8 mouse cellular contexts compared by ENCODE assay signal in the genomic region with DNA sequence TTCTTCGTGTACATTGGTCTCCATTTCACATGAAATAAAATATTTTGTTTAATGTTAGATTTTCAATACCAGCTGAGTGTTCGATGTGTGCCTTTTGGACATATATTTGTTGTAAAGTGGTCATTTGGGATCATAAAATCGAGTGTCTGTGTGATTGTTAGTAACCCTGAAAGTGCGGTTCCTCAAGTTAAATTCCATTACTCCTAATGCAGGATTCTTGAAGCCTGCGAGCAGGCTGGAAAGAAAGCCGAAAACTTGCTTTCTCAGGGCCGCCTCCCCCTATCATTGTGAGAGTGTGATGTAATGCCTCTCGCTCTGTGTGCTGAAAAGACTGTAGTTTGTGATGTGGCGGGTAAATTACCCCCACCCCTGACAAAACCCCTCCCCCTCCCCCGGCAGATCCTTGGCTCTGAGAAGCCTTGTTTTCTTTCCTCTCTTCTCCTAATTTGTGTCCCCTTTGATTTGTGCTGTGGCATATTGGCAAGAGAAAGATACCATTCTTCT.
DNase-seq lines count a peak whose midpoint lies in the region; ATAC-seq and TF ChIP-seq lines count a peak whose summit lies in the region.

No protein-coding gene starts in this region.

- no peak for TF ChIP-seq CTCF in hindbrain, postnatal 0 days (IDR thresholded peaks at IDR 0.05; ENCODE audit: low read depth)
- TF ChIP-seq CTCF in thymus, adult 2 months (IDR thresholded peaks at IDR 0.05; ENCODE audit: borderline replicate concordance, control insufficient read depth, extremely low read depth, insufficient read depth, low read length, poor library complexity), result no peak

- H3K27me3 ChIP-seq in forebrain, embryonic 12.5 days, result no peaks in the 10 kb centered on the region
- H3K27me3 ChIP-seq in hindbrain, postnatal 0 days (ENCODE audit: insufficient read depth, low read length), result no peaks in the 10 kb centered on the region
- H3K27me3 ChIP-seq in limb, embryonic 13.5 days, result no peaks in the 10 kb centered on the region
- no peaks in the 10 kb centered on the region for H3K27me3 ChIP-seq in midbrain, embryonic 16.5 days (ENCODE audit: control insufficient read depth, insufficient read depth, low read depth, low read length)
- no peaks in the 10 kb centered on the region for H3K27me3 ChIP-seq in thymus, adult 2 months (ENCODE audit: control insufficient read depth, insufficient read depth, low read length)

- under 1% methylated on average over 10 of the region's 10 CpGs for WGBS in forebrain, embryonic 12.5 days
- under 1% methylated on average over 10 of the region's 10 CpGs for WGBS in hindbrain, postnatal 0 days
- WGBS in limb, embryonic 13.5 days, result under 1% methylated on average over 10 of the region's 10 CpGs
- WGBS in midbrain, embryonic 16.5 days, result under 1% methylated on average over 10 of the region's 10 CpGs
- under 1% methylated on average over 10 of the region's 10 CpGs for WGBS in thymus, adult 2 months

- ATAC-seq in forebrain, embryonic 12.5 days (ENCODE audit: low FRiP score), result peak; percentile 59
- peak; percentile 58 for ATAC-seq in hindbrain, postnatal 0 days
- ATAC-seq in limb, embryonic 13.5 days (ENCODE audit: low FRiP score, low read depth), result peak; percentile 54; the same call in 1 of the 2 replicates
- 0 out of 2 replicates have a peak, but pooled peaks have one; percentile 34 for ATAC-seq in midbrain, embryonic 16.5 days

- H3K4me1 ChIP-seq in forebrain, embryonic 12.5 days, result peaks cover 39% of the 10 kb centered on the region
- peaks cover 16% of the 10 kb centered on the region for H3K4me1 ChIP-seq in hindbrain, postnatal 0 days (ENCODE audit: insufficient read depth, low read length)
- peaks cover 44% of the 10 kb centered on the region for H3K4me1 ChIP-seq in limb, embryonic 13.5 days
- H3K4me1 ChIP-seq in midbrain, embryonic 16.5 days (ENCODE audit: control insufficient read depth, insufficient read depth, low read length), result peaks cover 44% of the 10 kb centered on the region
- peaks cover 23% of the 10 kb centered on the region for H3K4me1 ChIP-seq in thymus, adult 2 months (replicated peaks; ENCODE audit: control insufficient read depth, insufficient read depth, low read length)

- H3K9ac ChIP-seq in forebrain, embryonic 12.5 days, result peak overlapping the region; percentile 80
- peak overlapping the region; percentile 76 for H3K9ac ChIP-seq in hindbrain, postnatal 0 days (replicated peaks; ENCODE audit: low read length)
- peak overlapping the region; percentile 76 for H3K9ac ChIP-seq in limb, embryonic 13.5 days
- H3K9ac ChIP-seq in midbrain, embryonic 16.5 days (ENCODE audit: low read depth, low read length), result peak overlapping the region; percentile 64

- H3K27ac ChIP-seq in forebrain, embryonic 12.5 days, result peak overlapping the region; percentile 93
- H3K27ac ChIP-seq in hindbrain, postnatal 0 days, result peak overlapping the region; percentile 90
- H3K27ac ChIP-seq in limb, embryonic 13.5 days, result peak overlapping the region; percentile 89; the same call in 1 of the 2 replicates
- peak overlapping the region; percentile 84 for H3K27ac ChIP-seq in midbrain, embryonic 16.5 days (ENCODE audit: low read length)
- H3K27ac ChIP-seq in thymus, adult 2 months (ENCODE audit: control insufficient read depth, insufficient read depth, low read length), result peak overlapping the region; percentile 59

- H3K36me3 ChIP-seq in forebrain, embryonic 12.5 days (replicated peaks), result no peaks in the 10 kb centered on the region
- H3K36me3 ChIP-seq in hindbrain, postnatal 0 days (ENCODE audit: insufficient read depth, low read length), result no peaks in the 10 kb centered on the region
- no peaks in the 10 kb centered on the region for H3K36me3 ChIP-seq in limb, embryonic 13.5 days
- H3K36me3 ChIP-seq in midbrain, embryonic 16.5 days (ENCODE audit: control insufficient read depth, insufficient read depth, low read length), result no peaks in the 10 kb centered on the region
- H3K36me3 ChIP-seq in thymus, adult 2 months (ENCODE audit: control insufficient read depth, insufficient read depth, low read length), result no peaks in the 10 kb centered on the region

- H3K4me2 ChIP-seq in forebrain, embryonic 12.5 days, result peak overlapping the region; percentile 65
- H3K4me2 ChIP-seq in hindbrain, postnatal 0 days (ENCODE audit: low read depth, low read length), result peak overlapping the region; percentile 82
- H3K4me2 ChIP-seq in limb, embryonic 13.5 days (replicated peaks), result peak overlapping the region; percentile 72
- peak overlapping the region; percentile 93 for H3K4me2 ChIP-seq in midbrain, embryonic 16.5 days (ENCODE audit: low read length)

- no peak for TF ChIP-seq POLR2A in thymus, adult 2 months (IDR thresholded peaks at IDR 0.05; ENCODE audit: control insufficient read depth, extremely low read depth, insufficient read depth, low read length, poor library complexity)

- H3K4me3 ChIP-seq in forebrain, embryonic 12.5 days (replicated peaks), result peak overlapping the region; percentile 57
- peak overlapping the region; percentile 72 for H3K4me3 ChIP-seq in hindbrain, postnatal 0 days (ENCODE audit: low read length)
- peak overlapping the region; percentile 59 for H3K4me3 ChIP-seq in limb, embryonic 13.5 days
- peak overlapping the region; percentile 48 for H3K4me3 ChIP-seq in midbrain, embryonic 16.5 days (ENCODE audit: low read depth, low read length)
- H3K4me3 ChIP-seq in thymus, adult 2 months (ENCODE audit: control insufficient read depth, insufficient read depth, low read length), result peak overlapping the region; percentile 64

- no peaks in the 10 kb centered on the region for H3K9me3 ChIP-seq in forebrain, embryonic 12.5 days
- no peaks in the 10 kb centered on the region for H3K9me3 ChIP-seq in hindbrain, postnatal 0 days (ENCODE audit: low read length)
- H3K9me3 ChIP-seq in limb, embryonic 13.5 days, result no peaks in the 10 kb centered on the region
- no peaks in the 10 kb centered on the region for H3K9me3 ChIP-seq in midbrain, embryonic 16.5 days (replicated peaks; ENCODE audit: control insufficient read depth, low read length, poor library complexity, severe bottlenecking)

- DNase-seq in kidney, adult 11 months, result peak; percentile 21
- no peak for DNase-seq in kidney, adult 18-20 months
- peak; percentile 61 for DNase-seq in c-Kit-negative CD71-positive TER-119-positive erythroid progenitor cells, embryonic 14.5 days (ENCODE audit: low read depth, low spot score)
- DNase-seq in hindbrain, postnatal 0 days (ENCODE audit: low spot score), result peak; percentile 83
- peak; percentile 47 for DNase-seq in thymus, adult 2 months
